Mouse (Mus musculus): ENCODE data around the gene Ano10.

The Ano10 gene

DNA sequence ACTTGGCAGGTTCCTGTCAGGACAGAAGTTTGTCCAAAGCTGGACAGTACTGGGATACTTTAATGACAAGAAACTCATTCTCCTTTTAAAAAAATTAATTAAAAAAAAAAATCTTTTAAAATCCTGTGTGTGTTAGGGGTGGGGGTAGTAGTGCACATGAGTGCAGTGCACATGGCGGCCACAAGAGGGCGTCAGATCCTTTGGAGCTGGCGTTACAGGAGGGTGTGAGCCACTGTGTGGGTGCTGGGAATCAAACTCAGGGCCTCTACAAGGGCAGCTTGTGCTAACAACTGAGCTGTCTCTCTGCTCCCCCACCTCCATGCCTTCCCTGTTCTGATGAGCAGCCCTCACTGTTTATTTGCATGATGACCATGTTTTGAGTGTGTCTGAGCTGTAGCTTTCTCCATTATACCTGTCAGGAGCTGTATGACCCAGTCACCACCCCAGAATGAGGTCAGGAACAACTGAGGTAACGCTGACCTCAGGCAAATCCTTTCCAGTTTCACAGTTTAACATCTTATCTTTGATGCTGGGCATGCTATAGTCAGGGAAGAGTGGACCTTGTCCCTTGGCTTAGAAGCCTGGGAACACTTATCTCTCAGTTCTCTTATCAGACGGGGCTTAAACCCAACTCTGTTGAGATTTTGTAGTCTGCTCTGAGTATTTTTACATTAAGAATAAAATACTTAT, 137.7 kb downstream of the Ano10 start:
- no peak for DNase-seq (ENCODE audit: low spot score in 2 of 2)

DNA sequence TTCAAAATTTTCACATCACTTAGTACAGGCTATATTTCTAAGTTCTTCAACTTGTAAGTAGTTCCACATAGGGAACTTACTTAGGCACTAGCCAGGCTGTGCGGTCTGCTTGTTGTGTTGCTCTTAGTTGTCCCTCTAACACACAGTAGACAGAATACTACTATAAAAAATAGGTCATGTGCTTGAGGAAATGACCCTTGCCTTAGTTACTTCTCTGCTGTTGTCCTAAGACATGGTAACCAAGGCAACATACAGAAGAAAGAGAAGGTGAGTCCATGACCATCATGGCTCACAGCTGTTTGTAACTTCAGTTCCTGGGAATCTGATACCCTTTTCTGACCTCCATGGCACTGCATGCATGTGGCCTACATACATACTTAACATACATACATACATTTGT, 139.0 kb downstream of the Ano10 start:
- DNase-seq (ENCODE audit: low spot score in 2 of 2): no peak

DNA sequence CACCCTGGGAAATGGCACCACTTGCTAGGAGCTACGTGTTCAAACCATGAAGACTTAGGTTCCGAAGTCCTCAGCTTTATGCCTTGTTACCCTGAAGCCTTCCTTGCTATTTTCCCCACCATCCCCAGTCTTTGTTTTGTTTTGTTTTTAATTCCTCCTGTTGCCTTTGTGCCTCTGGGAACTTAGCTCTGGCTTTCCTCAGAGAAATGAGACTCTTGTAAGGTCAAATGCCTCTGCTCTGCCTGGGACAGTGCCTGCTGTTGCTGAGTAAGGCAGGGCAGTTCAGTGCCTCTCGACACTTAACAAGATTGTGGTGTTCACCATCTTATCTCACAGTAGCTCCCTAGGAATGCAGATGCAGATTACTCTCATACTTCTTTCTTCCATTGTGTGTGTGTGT, 140.8 kb downstream of the Ano10 start:
- no peak for DNase-seq (ENCODE audit: low spot score in 2 of 2)

DNA sequence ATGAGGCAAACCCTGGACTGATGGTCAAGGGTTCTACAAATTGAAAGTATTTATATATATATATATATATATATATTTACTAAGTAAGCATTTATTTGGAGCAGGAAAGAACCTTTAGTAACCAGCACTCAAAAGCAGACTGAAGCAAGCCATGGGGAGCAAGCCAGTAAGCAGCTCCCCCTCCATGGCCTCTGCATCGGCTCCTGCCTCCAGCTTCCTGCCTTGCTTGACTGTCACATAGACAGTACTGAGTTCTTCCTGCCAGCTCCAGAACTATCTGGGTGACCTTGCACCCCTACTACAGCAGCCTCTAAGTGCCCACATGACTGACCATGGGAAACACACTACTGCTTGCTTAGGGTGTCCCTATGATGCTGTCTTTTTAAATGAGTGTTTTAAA, 141.7 kb downstream of the Ano10 start:
- no peak for DNase-seq (ENCODE audit: low spot score in 2 of 2)

DNA sequence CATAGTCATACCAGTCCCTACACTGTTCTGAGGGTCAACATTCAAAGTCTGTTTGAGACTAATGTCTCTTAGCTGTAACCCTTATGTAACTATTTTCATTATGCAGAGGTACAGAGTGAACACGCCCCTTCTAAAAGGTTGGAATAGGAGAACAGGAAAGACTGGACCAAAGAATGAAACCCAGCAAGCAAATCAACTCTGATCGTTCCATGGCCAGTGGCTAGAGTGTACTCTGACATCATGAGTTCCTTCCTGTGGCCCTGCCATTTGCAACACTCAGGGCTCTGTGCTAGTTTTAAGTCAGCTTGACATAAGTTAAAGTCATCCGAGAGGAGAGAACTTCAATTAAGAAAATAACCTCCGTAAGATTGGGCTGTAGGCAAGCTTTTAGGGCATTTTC, 142.2 kb downstream of the Ano10 start:
- no peak for DNase-seq (ENCODE audit: low spot score in 2 of 2)

DNA sequence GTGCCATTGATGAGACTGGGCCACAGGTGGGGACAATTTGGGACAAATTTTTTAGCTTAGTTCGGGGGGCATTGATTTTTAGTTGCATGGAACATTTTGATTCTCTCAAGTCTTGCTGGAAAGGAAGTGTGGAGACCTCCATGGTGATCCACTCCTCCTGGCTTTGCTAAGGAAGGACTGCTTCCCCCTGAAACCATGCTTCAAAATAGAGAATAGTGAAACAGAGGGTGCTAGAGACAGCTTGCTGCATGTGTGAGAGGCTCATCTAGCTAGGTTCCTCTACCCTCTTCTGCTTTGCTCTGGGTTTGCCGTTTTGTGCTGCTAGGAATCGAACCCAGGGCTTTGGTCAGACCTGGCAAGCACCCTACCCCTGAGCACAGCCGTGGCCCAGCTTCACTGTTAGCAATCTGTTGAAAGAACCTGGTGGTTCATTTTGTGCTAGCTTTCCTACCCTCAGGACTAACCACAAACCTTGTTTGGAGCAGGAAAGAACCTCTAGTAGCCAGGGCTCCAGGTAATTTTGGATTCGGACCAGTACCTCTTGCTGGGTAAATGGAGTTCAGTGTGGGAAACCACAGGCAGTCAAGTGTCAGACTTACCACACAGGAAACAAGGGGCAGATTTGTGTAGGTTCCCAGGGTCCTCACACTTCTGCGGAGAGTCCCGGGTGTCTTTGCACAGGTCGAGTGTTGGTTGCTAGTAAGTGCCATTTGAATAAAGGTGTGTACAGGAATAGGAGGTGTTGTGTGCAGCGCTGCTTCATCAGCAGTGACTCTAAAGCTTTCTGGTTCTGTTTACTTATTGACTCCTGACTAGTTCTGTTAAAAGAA, 144.0 kb downstream of the Ano10 start:
- DNase-seq (ENCODE audit: low spot score in 2 of 2): peak in 1 of 2 experiments; percentile 40

DNA sequence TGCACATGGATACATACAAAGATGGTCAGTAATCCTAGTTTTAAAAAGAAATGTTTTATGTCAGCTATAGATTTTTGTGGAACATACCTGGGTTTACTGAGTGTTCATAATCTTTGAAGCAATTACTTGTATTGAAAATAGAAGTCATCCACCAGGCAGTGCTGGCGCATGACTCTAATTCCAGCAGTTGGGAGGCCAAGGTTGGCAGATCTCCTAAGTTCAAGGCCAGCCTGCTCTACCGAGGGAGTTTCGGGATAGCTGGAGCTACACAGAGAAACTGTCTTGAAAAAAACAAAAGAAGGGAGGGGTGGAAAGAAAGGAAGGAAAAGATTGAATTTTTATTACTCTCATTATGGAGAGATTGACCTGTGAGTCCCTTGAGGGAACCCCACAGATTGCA, 145.9 kb downstream of the Ano10 start:
- peak in 1 of 2 experiments; percentile 17 for DNase-seq (ENCODE audit: low spot score in 2 of 2)

DNA sequence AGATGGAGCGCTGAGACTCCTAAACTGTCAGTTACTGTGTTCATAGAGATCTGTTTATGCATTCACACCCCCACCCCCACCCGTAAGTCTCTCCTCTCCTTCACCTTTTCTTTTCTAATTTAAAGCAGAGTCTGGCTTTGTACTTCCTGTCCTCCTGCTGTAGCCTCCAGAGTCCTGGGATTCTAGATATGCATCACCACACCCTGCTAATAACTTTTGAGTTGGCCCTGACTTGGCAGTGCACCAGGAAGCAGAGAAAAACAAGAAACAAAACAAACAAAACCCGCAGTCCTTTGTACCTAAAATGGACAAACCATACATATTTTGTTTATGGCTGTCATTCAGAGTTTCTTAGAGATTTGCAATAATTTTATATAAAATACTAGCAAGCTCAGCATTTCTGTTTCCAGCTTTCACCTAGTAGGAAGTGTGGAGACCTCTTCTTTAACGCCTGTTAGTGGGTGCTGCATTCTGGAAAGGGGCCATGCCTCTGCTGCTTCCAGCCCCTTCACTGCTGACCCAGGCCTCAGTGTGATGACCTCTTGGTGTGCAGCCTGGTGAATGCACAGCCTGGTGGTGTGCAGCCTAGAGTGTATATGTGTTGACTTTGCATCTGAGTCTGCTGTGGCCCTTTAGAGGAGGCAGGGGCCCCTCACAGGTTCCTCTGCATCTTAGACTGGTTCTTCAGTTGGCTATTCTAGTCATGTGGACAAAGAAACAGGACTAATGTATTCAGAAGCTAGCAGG, 147.9 kb downstream of the Ano10 start:
- peak in 1 of 2 experiments; percentile 32 for DNase-seq (ENCODE audit: low spot score in 2 of 2)

DNA sequence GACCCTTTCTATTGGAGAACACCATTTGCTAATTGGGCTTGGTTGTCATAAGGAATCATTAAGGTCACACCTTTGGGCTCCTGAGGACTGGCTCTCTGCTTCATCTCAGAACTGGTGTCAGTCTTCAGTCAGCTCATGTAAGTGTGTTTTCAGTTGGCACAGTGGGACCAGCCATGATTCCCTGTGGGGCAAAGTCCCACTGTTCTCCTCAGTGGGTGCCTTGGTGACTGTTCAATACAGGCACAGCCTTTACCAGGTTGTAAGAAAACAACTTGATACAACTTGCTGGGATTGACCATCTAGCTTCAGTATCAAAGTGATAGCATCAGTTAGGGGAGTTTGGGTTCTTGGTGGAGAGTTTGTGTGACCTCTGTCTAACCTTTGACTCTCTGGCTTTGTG, 148.5 kb downstream of the Ano10 start:
- DNase-seq (ENCODE audit: low spot score in 2 of 2): peak in 1 of 2 experiments; percentile 41

DNA sequence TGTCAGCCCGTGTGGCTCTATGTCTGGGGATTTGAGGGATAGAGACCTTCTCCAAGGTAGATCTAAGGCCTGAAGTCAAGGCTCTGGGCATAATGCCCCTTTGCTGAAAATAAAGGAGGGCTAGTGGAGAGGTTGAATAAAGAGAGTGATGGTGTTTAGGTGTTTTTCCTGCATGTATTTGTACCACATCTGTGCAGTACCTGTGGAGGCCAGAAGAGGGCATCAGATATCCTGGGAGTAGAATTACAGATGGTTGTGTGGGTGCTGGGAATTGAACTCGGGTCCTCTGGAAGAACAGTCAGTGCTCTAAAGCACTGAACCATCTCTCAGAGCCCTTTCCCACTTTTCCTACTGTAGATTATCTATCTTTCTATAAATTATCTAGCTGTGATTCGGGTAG, 149.4 kb downstream of the Ano10 start:
- peak in 1 of 2 experiments; percentile 44 for DNase-seq (ENCODE audit: low spot score in 2 of 2)

DNA sequence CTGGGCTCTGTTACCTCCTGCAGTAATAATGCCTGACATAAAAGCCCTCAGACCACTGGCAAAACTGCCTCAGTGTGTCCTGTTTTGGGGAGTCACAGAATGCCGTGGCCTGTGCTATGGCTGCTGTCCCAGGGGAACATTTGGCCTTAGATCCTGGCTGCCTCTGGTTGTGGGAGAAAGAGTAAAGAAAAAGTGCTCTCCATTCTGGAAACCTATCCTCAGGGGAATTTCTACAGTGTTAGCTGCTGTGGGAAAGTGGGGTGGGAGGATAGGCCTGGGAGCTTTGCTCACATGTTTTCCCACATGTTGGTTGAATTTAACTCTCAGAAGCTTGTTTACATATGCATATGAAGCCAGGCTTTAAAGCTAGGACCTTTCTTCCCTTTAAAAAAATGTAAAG, 151.0 kb downstream of the Ano10 start:
- peak in 1 of 2 experiments; percentile 14 for DNase-seq (ENCODE audit: low spot score in 2 of 2)

DNA sequence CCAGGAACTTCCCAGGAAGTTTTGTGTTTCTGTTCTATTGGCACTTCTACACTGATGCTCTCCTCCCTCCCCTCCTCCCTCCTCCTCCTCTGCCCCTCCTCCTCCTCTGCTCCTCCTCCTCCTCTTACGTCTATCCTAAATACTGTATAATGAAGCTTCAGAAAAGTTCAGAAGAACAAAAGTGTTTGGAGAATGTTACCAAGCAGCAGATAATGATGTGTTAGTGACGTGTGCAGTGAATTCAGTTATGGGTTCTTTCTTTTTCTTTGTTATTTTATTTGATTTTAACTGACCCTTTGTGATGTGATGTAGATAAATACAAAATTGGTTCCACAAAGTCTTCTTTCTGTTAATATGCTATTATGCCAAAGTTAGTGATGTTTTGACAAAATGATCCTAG, 155.0 kb downstream of the Ano10 start:
- DNase-seq (ENCODE audit: low spot score in 2 of 2): peak in 1 of 2 experiments; percentile 6

DNA sequence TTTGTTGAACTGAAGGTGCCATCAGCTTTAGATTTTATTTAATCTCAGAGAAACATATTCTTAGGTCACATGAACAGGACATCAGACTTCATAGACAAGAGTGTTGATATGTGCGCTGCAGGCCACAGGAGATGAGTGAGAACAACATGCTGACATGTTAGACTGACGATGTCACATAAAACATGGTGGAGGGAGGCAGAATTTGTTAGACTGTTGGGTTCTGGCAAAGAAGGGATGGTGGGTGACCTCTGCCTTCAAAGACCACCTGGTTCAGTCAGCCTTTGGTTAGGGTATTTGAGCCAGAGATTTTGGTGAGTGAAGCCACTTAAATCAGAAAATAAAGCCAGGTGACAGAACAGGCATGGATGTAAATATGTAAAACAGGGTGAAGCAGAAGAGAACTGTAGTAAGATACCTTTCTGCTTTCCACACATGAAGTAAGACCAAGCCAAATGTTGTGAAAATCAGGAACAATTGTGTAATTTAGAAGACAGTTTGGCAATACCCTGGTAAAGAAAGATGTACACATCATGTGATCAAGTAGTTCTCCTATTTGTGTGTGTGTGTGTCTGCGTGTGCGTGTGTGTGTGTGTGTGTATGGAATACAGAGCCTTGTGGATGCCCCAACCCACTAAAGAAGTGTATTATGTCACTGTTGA, 155.7 kb downstream of the Ano10 start:
- DNase-seq (ENCODE audit: low spot score in 2 of 2): peak in 1 of 2 experiments; percentile 6

DNA sequence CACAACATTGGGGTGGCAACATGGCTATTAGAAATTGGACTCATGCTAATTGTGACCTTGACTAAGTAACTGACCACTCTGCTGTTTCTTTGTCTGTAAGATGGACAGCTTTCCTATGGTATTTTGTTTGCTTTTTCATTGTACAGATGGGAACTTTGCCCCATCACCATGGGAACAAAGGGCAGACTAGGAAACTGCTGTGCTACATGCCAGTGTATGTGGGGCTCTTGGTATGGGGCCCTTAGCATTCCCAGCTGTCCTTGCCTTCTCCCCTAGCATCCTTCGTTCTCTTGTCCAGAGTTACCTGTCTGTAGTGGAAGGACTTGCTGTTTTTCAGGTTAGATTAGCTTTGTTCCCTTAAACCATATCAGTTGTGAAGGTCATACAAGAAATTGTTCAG, 156.3 kb downstream of the Ano10 start:
- peak in 1 of 2 experiments; percentile 6 for DNase-seq (ENCODE audit: low spot score in 2 of 2)

DNA sequence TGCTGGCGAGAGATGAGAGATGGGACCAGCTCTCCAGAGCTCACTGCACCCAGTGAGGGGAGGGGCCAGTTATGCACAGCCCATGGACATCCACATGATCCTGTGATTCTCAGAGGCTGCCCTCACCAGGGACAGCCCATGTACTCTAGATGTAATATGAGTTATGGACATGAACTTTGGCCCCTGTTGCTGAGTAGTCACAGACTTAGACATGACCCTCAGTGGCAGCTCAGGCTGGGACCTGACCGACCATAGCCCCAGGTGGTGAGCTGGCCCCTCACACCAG, 158.4 kb downstream of the Ano10 start:
- no peak for DNase-seq (ENCODE audit: low spot score in 2 of 2)

DNA sequence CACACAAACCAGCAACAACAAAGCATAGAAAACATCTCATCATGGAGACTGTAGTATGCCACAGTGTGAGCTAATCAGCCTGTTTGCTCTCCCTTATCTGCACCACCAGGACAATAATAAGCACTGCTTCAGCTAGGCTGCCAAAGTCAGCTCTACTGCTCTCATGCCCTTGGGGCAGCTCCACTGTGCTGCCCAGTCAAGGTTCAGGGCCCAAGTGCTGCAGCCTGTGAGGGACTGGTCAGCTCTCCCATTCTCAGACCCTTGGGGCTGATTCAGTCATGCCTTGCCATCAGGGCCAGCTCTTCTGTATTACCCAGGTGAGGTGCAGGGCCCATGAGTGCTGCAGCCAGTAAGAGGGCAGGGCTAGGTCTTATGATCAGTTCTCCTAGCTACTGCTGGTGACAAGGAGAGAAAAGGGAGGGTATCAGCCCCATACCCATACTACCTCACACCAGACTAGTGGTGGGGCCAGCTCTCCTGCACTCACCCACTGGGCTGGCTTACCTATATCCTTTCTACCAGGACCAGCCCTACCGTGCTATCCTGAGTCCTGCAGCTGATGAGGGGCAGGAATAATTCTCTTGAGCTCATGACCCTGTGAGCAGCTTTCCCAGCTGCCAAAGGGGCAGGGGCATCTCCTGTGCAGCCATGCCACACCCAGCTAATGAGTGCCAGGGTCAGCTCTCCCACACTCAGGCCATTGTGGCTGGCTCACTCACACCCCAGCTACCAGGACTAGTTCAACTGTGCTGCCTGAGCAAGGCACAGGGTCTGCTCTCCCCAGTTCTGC, 158.9 kb downstream of the Ano10 start:
- DNase-seq (ENCODE audit: low spot score in 2 of 2): peak in 1 of 2 experiments; percentile 51

DNA sequence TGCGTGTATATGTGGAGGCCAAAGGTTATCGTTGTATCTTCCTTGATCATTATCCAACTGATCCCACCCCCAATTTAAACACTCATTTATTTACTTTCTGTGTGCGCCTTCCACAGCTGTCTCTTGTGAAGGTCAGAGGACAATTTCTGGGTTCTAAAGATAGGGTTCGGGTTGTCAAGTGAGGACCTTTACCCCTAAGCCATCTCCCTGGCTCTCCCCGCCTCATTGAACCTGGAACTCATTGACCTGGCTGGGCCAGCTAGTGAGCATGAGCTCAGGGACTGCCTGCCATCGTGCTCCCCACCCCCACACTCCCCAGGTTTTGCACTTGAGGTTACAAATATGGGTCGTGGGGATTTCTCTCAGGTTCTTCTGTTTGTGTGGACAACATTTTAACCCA, 162.1 kb downstream of the Ano10 start:
- DNase-seq (ENCODE audit: low spot score in 2 of 2): peak in 1 of 2 experiments; percentile 55

DNA sequence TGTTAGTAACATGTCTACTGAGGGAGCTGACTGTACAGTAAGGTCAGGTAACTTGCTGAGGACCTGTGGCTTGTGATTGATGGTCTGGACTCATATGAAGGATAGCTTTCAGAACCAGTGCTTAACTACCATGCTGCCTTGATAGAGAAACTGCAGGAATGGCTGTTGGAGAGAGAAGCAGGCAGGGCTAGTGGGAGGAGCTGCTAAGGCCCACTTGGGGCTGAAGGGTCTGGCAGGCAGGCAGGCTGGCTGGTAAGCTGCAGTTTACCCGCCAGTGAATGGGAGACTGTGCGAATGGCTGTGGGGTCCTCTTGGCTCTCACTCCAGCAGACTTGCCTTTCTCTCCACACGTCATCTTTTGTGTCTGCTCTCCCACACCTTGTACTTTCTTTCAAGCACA, 163.6 kb downstream of the Ano10 start:
- DNase-seq (ENCODE audit: low spot score in 2 of 2): no peak

DNA sequence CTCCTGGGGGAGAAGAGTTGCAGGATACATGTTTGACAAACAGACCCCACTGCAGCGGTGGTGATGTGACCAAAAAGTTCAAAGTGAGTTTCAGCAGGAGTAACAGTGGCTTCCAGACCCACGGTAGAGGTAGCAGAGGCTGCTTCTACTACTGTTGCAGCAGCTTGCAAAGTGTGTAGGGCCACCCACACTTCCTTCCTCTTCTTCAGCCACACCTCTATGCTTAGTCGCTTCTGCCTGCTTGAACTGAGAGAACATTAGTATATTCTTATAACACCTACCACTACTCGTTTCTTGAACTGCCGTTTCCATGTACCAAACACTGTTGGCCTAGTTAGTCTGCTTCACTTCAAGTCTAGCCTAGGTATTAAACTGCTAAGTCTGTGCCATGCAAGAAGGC, 165.5 kb downstream of the Ano10 start:
- no peak for DNase-seq (ENCODE audit: low spot score in 2 of 2)

DNA sequence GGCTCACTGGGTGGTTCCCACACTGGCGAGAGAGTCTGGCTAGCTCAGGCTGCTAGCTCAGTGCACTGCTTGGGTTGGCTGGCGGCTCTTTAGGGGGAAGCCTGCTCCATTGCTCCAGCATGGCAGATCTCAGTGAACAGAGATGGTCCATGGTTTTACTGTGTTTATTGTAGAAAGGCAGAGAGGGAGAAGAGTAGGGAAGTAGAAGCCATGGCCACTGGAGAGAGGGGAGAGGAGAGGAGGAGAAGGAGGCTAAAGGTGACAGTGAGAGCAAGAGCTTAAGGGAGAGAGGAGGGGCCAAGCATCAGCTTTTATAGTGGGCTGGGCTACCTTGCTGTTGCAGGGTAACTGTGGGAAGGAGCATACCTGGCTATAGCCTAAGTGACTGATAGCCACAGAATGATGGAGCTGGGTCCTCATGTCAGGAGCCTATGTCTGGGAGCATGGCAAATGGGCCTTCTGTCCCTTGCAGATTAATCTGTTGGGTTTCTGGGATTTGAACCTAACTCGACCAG, 166.9 kb downstream of the Ano10 start:
- DNase-seq (ENCODE audit: low spot score in 2 of 2): no peak

DNA sequence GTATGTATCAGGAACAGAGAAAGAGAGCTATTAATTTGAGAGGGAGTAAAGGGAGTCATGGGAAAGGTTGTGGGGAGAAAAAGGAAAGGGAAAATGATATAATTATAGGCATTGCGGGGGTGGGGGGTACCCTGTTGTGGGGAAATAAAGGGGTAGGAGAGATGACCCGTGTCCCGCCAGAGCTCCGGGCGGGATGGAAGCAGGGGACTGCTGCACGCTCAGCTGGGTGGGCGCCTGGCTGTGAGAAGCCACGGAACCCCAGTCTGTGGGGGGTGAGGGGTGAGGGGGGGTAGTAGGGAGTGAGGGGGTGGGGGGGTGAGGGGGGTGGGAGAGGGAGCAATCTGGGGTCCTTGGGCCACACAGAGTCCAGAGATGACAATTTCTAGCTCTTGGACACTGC, 167.4 kb downstream of the Ano10 start:
- DNase-seq (ENCODE audit: low spot score in 2 of 2): no peak
